Mouse (Mus musculus) embryonic facial prominence, embryonic 13.5 days (tissue): ENCODE measurements around the gene Gm21962. TPM values are rescaled to one million over a fixed set of nuclear protein-coding genes. Genes with fewer than 3 reads are reported as not detected.
"Not testable (repeated sequence)": the region's sequence is repeated elsewhere in the genome, so short reads cannot be mapped to it uniquely, and the experiment has no call there.

Experiments used
- ATAC-seq: fragments of 200-750 bp; cut with Nextera tagmentation; 2 replicates; pipeline ENCODE4 v1.8.0; 2017; ENCODE audit warnings: low read depth; ENCODE audit not compliant: insufficient number of reproducible peaks, insufficient read depth, low FRiP score, low TSS enrichment
- H3K27ac ChIP-seq: fragments of 300-500 bp; sonication (generic); 2 replicates; pipeline ENCODE4 v1.5.1; 2015; ENCODE audit warnings: moderate library complexity, mild to moderate bottlenecking, inconsistent platforms
- H3K27me3 ChIP-seq: fragments of 300-500 bp; sonication (generic); 2 replicates; pipeline ENCODE4 v1.6.1; 2015; ENCODE audit warnings: mild to moderate bottlenecking, inconsistent platforms
- H3K36me3 ChIP-seq: fragments of 300-500 bp; sonication (generic); 2 replicates; pipeline ENCODE4 v1.6.1; 2015; ENCODE audit warnings: mild to moderate bottlenecking, inconsistent platforms
- H3K4me1 ChIP-seq: fragments of 300-500 bp; sonication (generic); 2 replicates; pipeline ENCODE4 v1.6.1; 2015; ENCODE audit warnings: inconsistent platforms
- H3K4me2 ChIP-seq: fragments of 300-500 bp; sonication (generic); 2 replicates; pipeline ENCODE4 v1.6.1; 2015; ENCODE audit warnings: moderate library complexity, mild to moderate bottlenecking, inconsistent platforms
- H3K4me3 ChIP-seq: fragments of 300-500 bp; sonication (generic); 2 replicates; pipeline ENCODE4 v1.5.1; 2015; ENCODE audit warnings: mild to moderate bottlenecking, inconsistent platforms
- H3K9ac ChIP-seq: fragments of 300-500 bp; sonication (generic); 2 replicates; pipeline ENCODE4 v1.6.1; 2015; ENCODE audit warnings: mild to moderate bottlenecking, inconsistent platforms
- H3K9me3 ChIP-seq: fragments of 300-500 bp; sonication (generic); 2 replicates; pipeline ENCODE4 v1.6.1; 2016; ENCODE audit warnings: inconsistent platforms
- WGBS: fragments of 180-500 bp; shearing (Covaris S2); methylation state at CpG from one replicate; pipeline ENCODE4 v1.1.7; 2015; ENCODE audit warnings: mixed read lengths; 5-methylcytosine and 5-hydroxymethylcytosine counted together
- polyA plus RNA-seq: library from polyadenylated mRNA; unstranded; fragments of >200 nt; fragmentation: Nextera tagmentation; extraction: Ambion mirVana; gene quantifications from 2 replicates; pipeline ENCODE4 v1.2.1, GENCODE M21; 2015

Gm21962 gene
- not detected in 2 replicates for polyA plus RNA-seq

GRCm38 (mm10) chr3:137671224-137671623 lies at the start of gene Gm21962:
Gm21962 (plus strand) TSS chr3:137671524.
- not testable (repeated sequence) for H3K36me3 ChIP-seq, H3K9me3 ChIP-seq, H3K27ac ChIP-seq, H3K9ac ChIP-seq, H3K4me1 ChIP-seq, ATAC-seq, H3K4me3 ChIP-seq, H3K27me3 ChIP-seq, H3K4me2 ChIP-seq
- no CpG with 5 or more reads among the region's 3 CpGs for WGBS

- Histone ChIP-seq H3K4me1 (peaks cover 11% of the 10 kb centered on the region), H3K27ac (no peak overlapping the region), H3K27me3 (peaks cover 12% of the 10 kb centered on the region), H3K4me2 (no peak overlapping the region), H3K4me3 (no peak overlapping the region), H3K9ac (no peak overlapping the region), H3K9me3 (peaks cover 4% of the 10 kb centered on the region; the same call in 1 of the 2 replicates), H3K36me3 (peaks cover 15% of the 10 kb centered on the region)
- ATAC-seq: no peak
- WGBS: 47% methylated on average over 6 of the region's 6 CpGs
Observed at GRCm38 (mm10) chr3:137622091-137622490, 49.2 kb upstream of the Gm21962 start.

- 20% methylated on average over 14 of the region's 14 CpGs for WGBS
- ATAC-seq: 0 out of 2 replicates have a peak, but pooled peaks have one; percentile 3
- peaks cover 12% of the 10 kb centered on the region for H3K27me3 ChIP-seq
Observed at GRCm38 (mm10) chr3:137622895-137623580, 48.3 kb upstream of the Gm21962 start.

GRCm38 (mm10) chr3:137623581-137624362 lies 47.6 kb upstream of the Gm21962 start:
- Histone ChIP-seq H3K4me1 (peaks cover 11% of the 10 kb centered on the region), H3K27me3 (peaks cover 12% of the 10 kb centered on the region), H3K27ac (peak overlapping the region; percentile 68), H3K9ac (peak overlapping the region; percentile 86), H3K36me3 (peaks cover 21% of the 10 kb centered on the region), H3K9me3 (peaks cover 4% of the 10 kb centered on the region; the same call in 1 of the 2 replicates), H3K4me2 (peak overlapping the region; percentile 83), H3K4me3 (peak overlapping the region; percentile 69)
- peak; percentile 95 for ATAC-seq
- under 1% methylated on average over 47 of the region's 47 CpGs for WGBS

More at GRCm38 (mm10) chr3:137622895-137623580, 48.3 kb upstream of the Gm21962 start:
- Histone ChIP-seq H3K27ac (0 out of 2 replicates have a peak overlapping the region, but pooled peaks have one; percentile 68), H3K9me3 (peaks cover 4% of the 10 kb centered on the region; the same call in 1 of the 2 replicates), H3K9ac (peak overlapping the region; percentile 86; the same call in 1 of the 2 replicates), H3K36me3 (peaks cover 21% of the 10 kb centered on the region), H3K4me2 (peak overlapping the region; percentile 83), H3K4me1 (peaks cover 11% of the 10 kb centered on the region), H3K4me3 (peak overlapping the region; percentile 69)

GRCm38 (mm10) chr3:137625054-137625453 lies 46.3 kb upstream of the Gm21962 start:
- Histone ChIP-seq H3K4me2 (peak overlapping the region; percentile 83), H3K4me1 (peaks cover 11% of the 10 kb centered on the region), H3K9ac (no peak overlapping the region), H3K27me3 (peaks cover 12% of the 10 kb centered on the region), H3K4me3 (peak overlapping the region; percentile 69; the same call in 1 of the 2 replicates), H3K36me3 (peaks cover 21% of the 10 kb centered on the region), H3K27ac (no peak overlapping the region), H3K9me3 (peaks cover 4% of the 10 kb centered on the region; the same call in 1 of the 2 replicates)
- ATAC-seq: no peak
- WGBS: 77% methylated on average over 5 of the region's 5 CpGs

GRCm38 (mm10) chr3:137633726-137634125 lies 37.6 kb upstream of the Gm21962 start:
- 85% methylated on average over 10 of the region's 10 CpGs for WGBS
- no peak for ATAC-seq
- H3K9ac ChIP-seq: no peak overlapping the region
- H3K27me3 ChIP-seq: no peaks in the 10 kb centered on the region
- H3K4me1 ChIP-seq: peaks cover 3% of the 10 kb centered on the region; the same call in 1 of the 2 replicates
- no peaks in the 10 kb centered on the region for H3K36me3 ChIP-seq
- no peak overlapping the region for H3K27ac ChIP-seq
- H3K4me2 ChIP-seq: no peak overlapping the region
- H3K9me3 ChIP-seq: no peaks in the 10 kb centered on the region
- no peak overlapping the region for H3K4me3 ChIP-seq

- Histone ChIP-seq H3K4me3 (no peak overlapping the region), H3K9ac (no peak overlapping the region), H3K4me1 (peaks cover 14% of the 10 kb centered on the region), H3K4me2 (no peak overlapping the region), H3K27me3 (no peaks in the 10 kb centered on the region), H3K9me3 (no peaks in the 10 kb centered on the region), H3K36me3 (no peaks in the 10 kb centered on the region), H3K27ac (no peak overlapping the region)
- 81% methylated on average over 4 of the region's 4 CpGs for WGBS
- ATAC-seq: no peak
Observed at GRCm38 (mm10) chr3:137636571-137636970, 34.8 kb upstream of the Gm21962 start.

- ATAC-seq: no peak
- no peaks in the 10 kb centered on the region for H3K27me3 ChIP-seq
- H3K27ac ChIP-seq: no peak overlapping the region
- H3K9ac ChIP-seq: no peak overlapping the region
- H3K4me1 ChIP-seq: peaks cover 14% of the 10 kb centered on the region
- H3K4me2 ChIP-seq: no peak overlapping the region
- H3K9me3 ChIP-seq: no peaks in the 10 kb centered on the region
- no peak overlapping the region for H3K4me3 ChIP-seq
- H3K36me3 ChIP-seq: no peaks in the 10 kb centered on the region
- 82% methylated on average over 5 of the region's 5 CpGs for WGBS
Observed at GRCm38 (mm10) chr3:137641238-137641637, 30.1 kb upstream of the Gm21962 start.

- 47% methylated on average over 8 of the region's 8 CpGs for WGBS
- no peak overlapping the region for H3K9ac ChIP-seq
- no peak for ATAC-seq
- no peak overlapping the region for H3K27ac ChIP-seq
- no peaks in the 10 kb centered on the region for H3K9me3 ChIP-seq
- no peaks in the 10 kb centered on the region for H3K27me3 ChIP-seq
- no peaks in the 10 kb centered on the region for H3K36me3 ChIP-seq
- H3K4me1 ChIP-seq: peaks cover 14% of the 10 kb centered on the region
- no peak overlapping the region for H3K4me2 ChIP-seq
- H3K4me3 ChIP-seq: no peak overlapping the region
Observed at GRCm38 (mm10) chr3:137642137-137642536, 29.2 kb upstream of the Gm21962 start.

- H3K4me2 ChIP-seq: no peak overlapping the region
- no peaks in the 10 kb centered on the region for H3K27me3 ChIP-seq
- H3K4me1 ChIP-seq: peaks cover 14% of the 10 kb centered on the region
- no peaks in the 10 kb centered on the region for H3K9me3 ChIP-seq
- WGBS: 73% methylated on average over 3 of the region's 3 CpGs
- no peak overlapping the region for H3K9ac ChIP-seq
- no peak overlapping the region for H3K27ac ChIP-seq
- no peak overlapping the region for H3K4me3 ChIP-seq
- no peak for ATAC-seq
- H3K36me3 ChIP-seq: no peaks in the 10 kb centered on the region
Observed at GRCm38 (mm10) chr3:137642568-137642967, 28.8 kb upstream of the Gm21962 start.

- no peak overlapping the region for H3K4me2 ChIP-seq
- no peak overlapping the region for H3K9ac ChIP-seq
- no peaks in the 10 kb centered on the region for H3K36me3 ChIP-seq
- WGBS: 88% methylated on average over 3 of the region's 3 CpGs
- H3K27ac ChIP-seq: no peak overlapping the region
- no peaks in the 10 kb centered on the region for H3K27me3 ChIP-seq
- no peaks in the 10 kb centered on the region for H3K9me3 ChIP-seq
- H3K4me1 ChIP-seq: peaks cover 8% of the 10 kb centered on the region
- H3K4me3 ChIP-seq: no peak overlapping the region
- ATAC-seq: no peak
Observed at GRCm38 (mm10) chr3:137644081-137644480, 27.2 kb upstream of the Gm21962 start.
